Mouse (Mus musculus): ENCODE data around the gene Ctnnd2. TPM values are rescaled to one million over a fixed set of nuclear protein-coding genes. Genes with fewer than 3 reads are reported as not detected.

Ctnnd2 gene
- polyA plus RNA-seq, 1 experiment from 2014 or later, result 4.3 TPM

- H3K27me3 ChIP-seq (replicated peaks; ENCODE audit: insufficient read depth, low read length), result no peaks in the 10 kb centered on the region
- H3K27ac ChIP-seq (ENCODE audit: low read length), result no peak overlapping the region
- H3K4me3 ChIP-seq (ENCODE audit: low read depth, low read length), result no peak overlapping the region
- no peak overlapping the region for H3K9ac ChIP-seq (replicated peaks; ENCODE audit: low read depth)
- H3K4me1 ChIP-seq (ENCODE audit: insufficient read depth, low read depth, low read length), result peaks cover 3% of the 10 kb centered on the region; the same call in 1 of the 2 replicates
- H3K4me2 ChIP-seq (replicated peaks; ENCODE audit: low read depth, low read length), result no peak overlapping the region
- no peak for TF ChIP-seq EP300 (IDR thresholded peaks at IDR 0.05)
- no peak for TF ChIP-seq CTCF (IDR thresholded peaks at IDR 0.05)
- no peak for ATAC-seq
- 77% methylated on average over 5 of the region's 5 CpGs for WGBS
- H3K36me3 ChIP-seq (ENCODE audit: insufficient read depth, low read length), result no peaks in the 10 kb centered on the region
- no peak for DNase-seq (ENCODE audit: low spot score)
- no peaks in the 10 kb centered on the region for H3K9me3 ChIP-seq (ENCODE audit: low read length)
These were observed 525.0 kb downstream of the Ctnnd2 start for GRCm38 (mm10) chr15:30697356-30697755.

GRCm38 (mm10) chr15:30700762-30701161 lies 528.4 kb downstream of the Ctnnd2 start:
- Histone ChIP-seq H3K36me3 (ENCODE audit: insufficient read depth, low read length) (no peaks in the 10 kb centered on the region), H3K4me1 (ENCODE audit: insufficient read depth, low read depth, low read length) (peaks cover 3% of the 10 kb centered on the region; the same call in 1 of the 2 replicates), H3K4me3 (ENCODE audit: low read depth, low read length) (no peak overlapping the region), H3K27me3 (replicated peaks; ENCODE audit: insufficient read depth, low read length) (no peaks in the 10 kb centered on the region), H3K9me3 (ENCODE audit: low read length) (no peaks in the 10 kb centered on the region), H3K9ac (replicated peaks; ENCODE audit: low read depth) (no peak overlapping the region), H3K4me2 (replicated peaks; ENCODE audit: low read depth, low read length) (no peak overlapping the region), H3K27ac (ENCODE audit: low read length) (no peak overlapping the region)
- DNase-seq (ENCODE audit: low spot score) (peak; percentile 90), ATAC-seq (peak; percentile 89)
- TF ChIP-seq EP300 (IDR thresholded peaks at IDR 0.05) (peak; percentile 73), CTCF (IDR thresholded peaks at IDR 0.05) (no peak)
- 38% methylated on average over 6 of the region's 6 CpGs for WGBS

- DNase-seq (ENCODE audit: low spot score) (peak; percentile 6), ATAC-seq (peak; percentile 59)
- Histone ChIP-seq H3K9me3 (ENCODE audit: low read length) (no peaks in the 10 kb centered on the region), H3K4me3 (ENCODE audit: low read depth, low read length) (no peak overlapping the region), H3K4me2 (replicated peaks; ENCODE audit: low read depth, low read length) (no peak overlapping the region), H3K4me1 (ENCODE audit: insufficient read depth, low read depth, low read length) (peaks cover 3% of the 10 kb centered on the region; the same call in 1 of the 2 replicates), H3K27me3 (replicated peaks; ENCODE audit: insufficient read depth, low read length) (no peaks in the 10 kb centered on the region), H3K9ac (replicated peaks; ENCODE audit: low read depth) (no peak overlapping the region), H3K36me3 (ENCODE audit: insufficient read depth, low read length) (no peaks in the 10 kb centered on the region), H3K27ac (ENCODE audit: low read length) (no peak overlapping the region)
- TF ChIP-seq CTCF (IDR thresholded peaks at IDR 0.05) (no peak), EP300 (IDR thresholded peaks at IDR 0.05) (no peak)
- 43% methylated on average over 5 of the region's 5 CpGs for WGBS
These were observed 529.2 kb downstream of the Ctnnd2 start for GRCm38 (mm10) chr15:30701592-30701991.

- H3K9ac ChIP-seq (replicated peaks; ENCODE audit: low read depth), result no peak overlapping the region
- no peak overlapping the region for H3K4me3 ChIP-seq (ENCODE audit: low read depth, low read length)
- H3K36me3 ChIP-seq (ENCODE audit: insufficient read depth, low read length), result no peaks in the 10 kb centered on the region
- H3K4me1 ChIP-seq (ENCODE audit: insufficient read depth, low read depth, low read length), result no peaks in the 10 kb centered on the region
- WGBS, result 78% methylated on average over 10 of the region's 10 CpGs
- no peak overlapping the region for H3K27ac ChIP-seq (ENCODE audit: low read length)
- DNase-seq (ENCODE audit: low spot score), result no peak
- H3K9me3 ChIP-seq (ENCODE audit: low read length), result no peaks in the 10 kb centered on the region
- no peak overlapping the region for H3K4me2 ChIP-seq (replicated peaks; ENCODE audit: low read depth, low read length)
- TF ChIP-seq CTCF (IDR thresholded peaks at IDR 0.05) (no peak), EP300 (IDR thresholded peaks at IDR 0.05) (no peak)
- ATAC-seq, result no peak
- H3K27me3 ChIP-seq (replicated peaks; ENCODE audit: insufficient read depth, low read length), result no peaks in the 10 kb centered on the region
These were observed 536.8 kb downstream of the Ctnnd2 start for GRCm38 (mm10) chr15:30709026-30709753.

- no peaks in the 10 kb centered on the region for H3K36me3 ChIP-seq (ENCODE audit: insufficient read depth, low read length)
- no peak for DNase-seq (ENCODE audit: low spot score)
- ATAC-seq, result no peak
- no peak overlapping the region for H3K9ac ChIP-seq (replicated peaks; ENCODE audit: low read depth)
- H3K4me2 ChIP-seq (replicated peaks; ENCODE audit: low read depth, low read length), result no peak overlapping the region
- H3K4me3 ChIP-seq (ENCODE audit: low read depth, low read length), result no peak overlapping the region
- TF ChIP-seq CTCF (IDR thresholded peaks at IDR 0.05) (no peak), EP300 (IDR thresholded peaks at IDR 0.05) (no peak)
- WGBS, result 68% methylated on average over 2 of the region's 2 CpGs
- H3K9me3 ChIP-seq (ENCODE audit: low read length), result no peaks in the 10 kb centered on the region
- no peaks in the 10 kb centered on the region for H3K27me3 ChIP-seq (replicated peaks; ENCODE audit: insufficient read depth, low read length)
- no peaks in the 10 kb centered on the region for H3K4me1 ChIP-seq (ENCODE audit: insufficient read depth, low read depth, low read length)
- no peak overlapping the region for H3K27ac ChIP-seq (ENCODE audit: low read length)
These were observed 537.3 kb downstream of the Ctnnd2 start for GRCm38 (mm10) chr15:30709754-30710105.

GRCm38 (mm10) chr15:30714823-30715222 lies 542.4 kb downstream of the Ctnnd2 start:
- 86% methylated on average over 2 of the region's 2 CpGs for WGBS

More at GRCm38 (mm10) chr15:30714823-30715222, 542.4 kb downstream of the Ctnnd2 start:
- Histone ChIP-seq H3K36me3 (ENCODE audit: insufficient read depth, low read length) (no peaks in the 10 kb centered on the region), H3K4me1 (ENCODE audit: insufficient read depth, low read depth, low read length) (no peaks in the 10 kb centered on the region), H3K9ac (replicated peaks; ENCODE audit: low read depth) (no peak overlapping the region), H3K27me3 (replicated peaks; ENCODE audit: insufficient read depth, low read length) (no peaks in the 10 kb centered on the region), H3K4me2 (replicated peaks; ENCODE audit: low read depth, low read length) (no peak overlapping the region), H3K27ac (ENCODE audit: low read length) (no peak overlapping the region), H3K4me3 (ENCODE audit: low read depth, low read length) (no peak overlapping the region), H3K9me3 (ENCODE audit: low read length) (no peaks in the 10 kb centered on the region)
- TF ChIP-seq CTCF (IDR thresholded peaks at IDR 0.05) (no peak), EP300 (IDR thresholded peaks at IDR 0.05) (no peak)
- DNase-seq (ENCODE audit: low spot score) (no peak), ATAC-seq (no peak)

All from lung, postnatal 0 days (tissue).